Mouse (Mus musculus) midbrain, embryonic 14.5 days (tissue): ENCODE data around the gene Ucp2. TPM values are rescaled to one million over a fixed set of nuclear protein-coding genes. Genes with fewer than 3 reads are reported as not detected.

ENCODE experiments used
- ATAC-seq: fragments of 200-750 bp; cut with Nextera tagmentation; 2 replicates; pipeline ENCODE4 v1.8.0; 2017; ENCODE audit warnings: moderate number of reproducible peaks, moderate library complexity; ENCODE audit not compliant: low FRiP score, low TSS enrichment
- DNase-seq: peaks from one replicate; pipeline ENCODE4 v3.0.0-alpha.2; 2015
- H3K27ac ChIP-seq: fragments of 300-500 bp; sonication (generic); replicated peaks from 2 replicates; pipeline ENCODE4 v1.5.1; 2014; ENCODE audit warnings: mild to moderate bottlenecking, low read depth, low read length, moderate library complexity
- H3K27me3 ChIP-seq: fragments of 300-500 bp; sonication (generic); 2 replicates; pipeline ENCODE4 v1.6.1; 2014; ENCODE audit warnings: low read length, control low read depth, mixed read lengths; ENCODE audit not compliant: control insufficient read depth, insufficient read depth
- H3K36me3 ChIP-seq: fragments of 300-500 bp; sonication (generic); 2 replicates; pipeline ENCODE4 v1.6.1; 2014; ENCODE audit warnings: low read length, control low read depth; ENCODE audit not compliant: control insufficient read depth, insufficient read depth
- H3K4me1 ChIP-seq: fragments of 300-500 bp; sonication (generic); 2 replicates; pipeline ENCODE4 v1.6.1; 2014; ENCODE audit warnings: mild to moderate bottlenecking, antibody characterized with exemption, low read length, control low read depth; ENCODE audit not compliant: control insufficient read depth, insufficient read depth
- H3K4me2 ChIP-seq: fragments of 300-500 bp; sonication (generic); 2 replicates; pipeline ENCODE4 v1.6.1; 2014; ENCODE audit warnings: mild to moderate bottlenecking, low read length, moderate library complexity
- H3K4me3 ChIP-seq: fragments of 300-500 bp; sonication (generic); replicated peaks from 2 replicates; pipeline ENCODE4 v1.5.1; 2014; ENCODE audit warnings: low read depth, low read length
- H3K9ac ChIP-seq: fragments of 300-500 bp; sonication (generic); replicated peaks from 2 replicates; pipeline ENCODE4 v1.6.1; 2014; ENCODE audit warnings: mild to moderate bottlenecking, low read length, moderate library complexity
- H3K9me3 ChIP-seq: fragments of 300-500 bp; sonication (generic); 2 replicates; pipeline ENCODE4 v1.6.1; 2016; ENCODE audit warnings: low read length, control low read depth, mixed read lengths; ENCODE audit not compliant: control insufficient read depth
- whole genome bisulfite sequencing: fragments of 180-500 bp; shearing (Covaris S2); extraction: QIAGEN DNeasy Blood & Tissue Kit; methylation state at CpG from one replicate; pipeline ENCODE4 v1.1.7; 2014; 5-methylcytosine and 5-hydroxymethylcytosine counted together
- polyA plus RNA-seq: library from polyadenylated mRNA; unstranded; fragments of >200 nt; fragmentation: Nextera tagmentation; extraction: Ambion mirVana; gene quantifications from 2 replicates; pipeline ENCODE4 v1.2.1, GENCODE M21; 2014

The Ucp2 gene
- 47.0 and 55.6 TPM in 2 replicates for polyA plus RNA-seq

DNA sequence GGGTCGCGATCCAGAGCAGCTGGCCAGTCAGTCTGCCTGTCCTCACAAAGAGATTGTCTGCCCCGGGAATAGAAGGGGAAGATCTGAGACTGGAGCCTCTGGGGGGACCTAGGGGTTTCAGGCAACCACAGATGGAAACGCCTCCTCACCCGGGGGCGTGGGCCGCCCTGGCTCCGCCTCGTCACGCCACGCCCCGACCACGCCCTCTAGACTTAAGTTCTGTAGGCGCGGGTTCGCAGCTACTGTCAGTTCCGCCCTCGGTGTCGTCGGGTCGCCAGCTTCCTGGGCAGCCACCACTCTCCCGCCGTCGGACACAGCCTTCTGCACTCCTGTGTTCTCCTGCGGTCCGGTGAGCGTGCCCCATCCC, at the start of gene Ucp2:
Ucp2 (plus strand) TSS at position 221 of the 367 bp plus-strand sequence.
- H3K4me3 ChIP-seq, result peak within 1 kb of the TSS; percentile 28
- peaks cover 17% of the 10 kb centered on the region for H3K4me1 ChIP-seq
- no peaks in the 10 kb centered on the region for H3K9me3 ChIP-seq
- DNase-seq, result peak; percentile 69
- 1% methylated on average over 27 of the region's 27 CpGs for WGBS
- H3K4me2 ChIP-seq, result peak within 1 kb of the TSS; percentile 60
- no peaks in the 10 kb centered on the region; the same call in 1 of the 2 replicates for H3K27me3 ChIP-seq
- peak; percentile 21; the same call in 1 of the 2 replicates for ATAC-seq
- H3K9ac ChIP-seq, result no peak within 1 kb of the TSS; the same call in 1 of the 2 replicates
- H3K36me3 ChIP-seq, result no peaks in the 10 kb centered on the region
- H3K27ac ChIP-seq, result no peak within 1 kb of the TSS

DNA sequence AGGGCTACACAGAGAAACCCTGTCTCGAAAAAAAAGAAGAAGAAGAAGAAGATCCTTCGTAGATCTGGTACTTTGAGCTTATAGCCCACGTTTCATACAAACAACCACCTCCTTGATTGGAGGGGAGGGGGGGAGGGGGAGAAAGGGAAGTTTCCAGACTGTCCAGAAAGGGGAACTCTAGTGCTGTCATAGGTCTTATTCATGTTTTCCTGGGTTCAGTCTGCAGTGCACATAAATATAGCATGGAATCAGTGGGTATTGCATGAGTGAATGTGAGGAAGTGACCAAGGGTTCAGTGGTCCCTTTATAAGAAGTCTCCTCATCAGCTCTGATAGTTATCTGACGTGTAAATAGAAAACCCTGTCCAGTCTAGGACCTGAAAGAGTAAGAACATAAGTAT, 49.4 kb upstream of the Ucp2 start:
- H3K4me3 ChIP-seq, result no peak overlapping the region
- H3K4me1 ChIP-seq, result no peaks in the 10 kb centered on the region
- no peak overlapping the region for H3K27ac ChIP-seq
- H3K9me3 ChIP-seq, result no peaks in the 10 kb centered on the region
- H3K36me3 ChIP-seq, result peaks cover 85% of the 10 kb centered on the region
- H3K9ac ChIP-seq, result no peak overlapping the region
- WGBS, result 90% methylated on average over 4 of the region's 4 CpGs
- DNase-seq, result no peak
- ATAC-seq, result no peak
- no peaks in the 10 kb centered on the region for H3K27me3 ChIP-seq
- H3K4me2 ChIP-seq, result no peak overlapping the region

DNA sequence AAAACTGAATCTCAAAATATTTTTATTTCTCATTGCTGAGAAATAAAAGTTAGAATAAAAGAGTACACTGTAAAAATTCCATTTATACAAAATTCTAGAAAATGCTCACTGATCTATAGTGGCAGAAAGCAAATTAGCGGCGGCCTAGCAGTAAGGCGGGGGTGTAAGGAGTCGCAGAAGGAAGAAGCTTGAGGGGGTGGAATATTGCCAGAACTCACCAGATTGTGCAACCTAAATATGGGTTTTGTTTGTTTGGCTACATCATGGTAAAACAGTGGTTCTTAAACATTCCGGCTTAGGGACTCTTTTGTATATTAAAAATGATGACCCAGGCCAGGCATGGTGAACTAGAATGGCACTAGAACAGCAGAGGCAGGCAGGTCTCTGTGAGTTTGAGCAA, 46.9 kb upstream of the Ucp2 start:
- peaks cover 86% of the 10 kb centered on the region for H3K36me3 ChIP-seq
- no peaks in the 10 kb centered on the region for H3K9me3 ChIP-seq
- H3K4me2 ChIP-seq, result no peak overlapping the region
- H3K4me3 ChIP-seq, result no peak overlapping the region
- no peak overlapping the region for H3K27ac ChIP-seq
- no peak for ATAC-seq
- H3K27me3 ChIP-seq, result no peaks in the 10 kb centered on the region
- WGBS, result 98% methylated on average over 5 of the region's 5 CpGs
- no peak for DNase-seq
- no peaks in the 10 kb centered on the region for H3K4me1 ChIP-seq
- no peak overlapping the region for H3K9ac ChIP-seq

DNA sequence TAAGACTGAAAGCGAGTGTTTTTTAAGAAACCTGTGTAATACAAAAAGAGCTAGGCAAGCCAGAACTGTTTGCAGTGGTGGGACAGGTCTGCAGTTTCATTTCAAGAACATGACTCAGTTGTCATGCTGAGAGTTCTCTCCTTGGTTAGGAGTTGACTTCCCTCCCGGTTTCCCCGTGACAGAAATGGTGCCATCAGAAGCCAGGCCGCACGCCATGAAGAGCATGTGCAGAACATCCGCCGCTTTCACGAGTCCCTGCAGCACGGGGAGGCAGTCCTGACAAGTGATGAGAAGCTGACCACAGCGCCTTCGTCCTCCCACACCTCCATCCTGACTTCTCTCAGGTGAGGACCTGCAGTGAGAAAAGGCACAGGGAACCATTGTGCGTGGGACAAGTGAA, 44.6 kb upstream of the Ucp2 start:
- WGBS, result 95% methylated on average over 12 of the region's 12 CpGs
- no peak overlapping the region for H3K9ac ChIP-seq
- no peak overlapping the region for H3K4me3 ChIP-seq
- no peaks in the 10 kb centered on the region for H3K27me3 ChIP-seq
- H3K9me3 ChIP-seq, result no peaks in the 10 kb centered on the region
- DNase-seq (no peak), ATAC-seq (no peak)
- no peaks in the 10 kb centered on the region for H3K4me1 ChIP-seq
- no peak overlapping the region for H3K27ac ChIP-seq
- H3K36me3 ChIP-seq, result peaks cover 86% of the 10 kb centered on the region
- no peak overlapping the region for H3K4me2 ChIP-seq

DNA sequence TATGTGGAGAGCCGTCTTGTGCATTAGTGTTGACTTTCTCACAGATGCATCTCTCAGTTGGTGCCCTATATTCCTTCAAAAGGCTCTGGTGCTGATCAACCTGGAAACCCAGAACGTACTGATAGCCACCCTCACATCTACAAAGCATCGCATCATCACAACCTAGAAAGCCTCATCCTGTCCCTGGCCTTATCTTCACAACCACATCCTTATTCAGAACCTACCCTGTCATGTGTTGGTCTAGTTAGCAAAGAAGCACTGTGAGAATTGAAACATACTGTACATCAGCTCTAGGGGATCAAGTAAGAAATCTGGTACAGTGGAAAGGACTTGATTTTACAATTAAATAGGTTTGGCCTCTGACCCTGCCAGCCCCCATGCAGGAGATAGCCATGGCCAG, 44.2 kb upstream of the Ucp2 start:
- H3K27ac ChIP-seq, result no peak overlapping the region
- no peaks in the 10 kb centered on the region for H3K9me3 ChIP-seq
- H3K4me1 ChIP-seq, result no peaks in the 10 kb centered on the region
- no peak for ATAC-seq
- H3K4me3 ChIP-seq, result no peak overlapping the region
- H3K36me3 ChIP-seq, result peaks cover 86% of the 10 kb centered on the region
- H3K27me3 ChIP-seq, result no peaks in the 10 kb centered on the region
- 96% methylated on average over 3 of the region's 3 CpGs for WGBS
- H3K4me2 ChIP-seq, result no peak overlapping the region
- DNase-seq, result no peak
- H3K9ac ChIP-seq, result no peak overlapping the region

DNA sequence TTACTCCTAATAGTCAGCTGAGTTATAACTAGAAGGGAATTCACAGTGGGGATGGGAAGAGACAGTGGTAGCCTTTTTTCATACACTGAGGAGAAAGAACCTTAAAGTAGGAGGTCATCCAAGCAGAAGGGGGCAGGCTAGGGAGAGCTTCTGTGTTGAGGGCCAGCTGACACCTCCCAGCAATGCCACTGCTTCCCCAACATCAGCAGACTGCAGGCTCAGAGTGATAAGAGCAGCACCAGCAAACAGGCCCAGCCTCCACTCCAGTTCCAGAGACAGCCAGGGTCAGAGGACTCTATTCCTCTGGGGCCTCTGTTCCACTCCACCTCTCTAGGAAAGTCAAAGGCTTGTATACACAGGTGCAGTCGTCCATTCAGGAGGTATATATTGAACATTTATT, 35.0 kb upstream of the Ucp2 start:
- ATAC-seq, result no peak
- no peak overlapping the region for H3K4me2 ChIP-seq
- H3K27ac ChIP-seq, result no peak overlapping the region
- no peaks in the 10 kb centered on the region for H3K4me1 ChIP-seq
- no peak overlapping the region for H3K4me3 ChIP-seq
- H3K9me3 ChIP-seq, result no peaks in the 10 kb centered on the region
- WGBS, result 69% methylated on average over 1 of the region's 1 CpGs
- H3K27me3 ChIP-seq, result no peaks in the 10 kb centered on the region
- H3K9ac ChIP-seq, result no peak overlapping the region
- H3K36me3 ChIP-seq, result peaks cover 73% of the 10 kb centered on the region
- DNase-seq, result no peak

DNA sequence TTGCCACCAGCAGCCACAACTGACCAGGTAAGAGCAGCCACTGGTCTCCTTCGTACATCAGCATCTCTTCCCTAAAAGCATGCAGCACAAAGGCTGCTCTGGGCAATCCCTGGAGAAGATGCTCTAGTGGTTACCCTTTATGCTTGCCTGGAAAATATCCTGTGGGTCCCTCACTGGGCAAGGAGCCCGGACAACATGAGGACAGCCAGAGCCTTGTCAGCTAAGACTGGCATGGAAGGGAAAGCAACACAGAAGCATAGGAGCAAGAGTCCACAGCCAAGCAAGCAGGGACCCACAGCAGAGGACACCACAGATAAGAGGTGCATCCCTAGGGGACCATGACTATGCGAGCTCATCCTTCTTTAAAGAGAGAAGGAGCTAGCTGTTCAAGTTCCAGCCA, 33.3 kb upstream of the Ucp2 start:
- Histone ChIP-seq H3K27ac (no peak overlapping the region), H3K4me3 (no peak overlapping the region), H3K9ac (no peak overlapping the region), H3K4me2 (no peak overlapping the region), H3K27me3 (no peaks in the 10 kb centered on the region), H3K36me3 (peaks cover 67% of the 10 kb centered on the region), H3K4me1 (no peaks in the 10 kb centered on the region), H3K9me3 (no peaks in the 10 kb centered on the region)
- DNase-seq (no peak), ATAC-seq (no peak)
- WGBS, result 96% methylated on average over 3 of the region's 3 CpGs

DNA sequence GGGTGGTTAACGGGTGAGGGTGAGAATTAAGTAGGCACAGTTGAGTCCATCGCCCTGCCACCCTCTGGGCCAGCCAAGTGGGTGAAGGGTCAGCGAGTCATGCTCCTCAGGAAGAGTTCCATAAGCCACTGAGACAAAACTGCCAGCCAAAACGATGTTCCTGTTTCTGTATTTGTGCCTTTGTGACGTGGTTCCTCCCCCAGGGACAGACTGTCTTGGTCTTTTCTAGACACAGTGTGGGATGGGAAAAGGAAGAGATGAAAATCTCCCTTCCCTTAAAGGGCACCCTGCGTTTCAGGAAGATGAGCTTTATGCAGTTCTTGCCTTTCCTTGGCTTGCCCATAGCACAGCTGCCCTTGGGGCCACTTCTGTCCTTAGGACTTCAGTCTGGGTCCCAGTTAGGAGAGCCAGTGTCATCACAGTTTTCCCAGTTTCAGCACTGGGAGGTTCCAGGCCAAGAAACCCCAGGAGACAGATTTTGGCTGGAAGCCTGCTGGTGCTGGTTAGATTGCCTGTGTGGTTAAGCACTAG, 31.5 kb upstream of the Ucp2 start:
- Histone ChIP-seq H3K36me3 (peaks cover 61% of the 10 kb centered on the region), H3K27ac (no peak overlapping the region), H3K4me3 (no peak overlapping the region), H3K9ac (no peak overlapping the region), H3K4me1 (no peaks in the 10 kb centered on the region), H3K27me3 (no peaks in the 10 kb centered on the region), H3K4me2 (no peak overlapping the region), H3K9me3 (no peaks in the 10 kb centered on the region)
- DNase-seq (no peak), ATAC-seq (no peak)
- 90% methylated on average over 6 of the region's 6 CpGs for WGBS

DNA sequence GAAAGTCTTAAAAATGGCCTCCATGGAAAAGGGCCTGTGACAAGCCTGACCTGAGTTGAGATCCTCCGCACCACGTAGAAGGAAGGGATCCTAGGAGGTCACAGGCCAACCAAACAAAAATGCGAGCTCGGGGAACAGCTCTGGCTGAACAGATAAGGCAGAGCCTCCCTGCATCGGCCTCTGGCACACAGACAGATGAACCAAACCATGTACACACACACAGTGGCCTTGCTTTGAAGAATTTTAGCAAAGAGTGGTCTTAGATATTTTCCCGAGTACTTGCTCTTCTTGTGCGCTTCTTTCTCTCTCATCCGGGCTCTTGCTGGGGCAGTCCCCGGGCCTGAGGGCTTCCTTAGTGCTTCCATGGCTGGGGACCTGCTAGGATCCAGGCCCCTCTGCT, 29.9 kb upstream of the Ucp2 start:
- WGBS, result 92% methylated on average over 9 of the region's 9 CpGs
- Histone ChIP-seq H3K4me3 (no peak overlapping the region), H3K27ac (no peak overlapping the region), H3K9me3 (no peaks in the 10 kb centered on the region), H3K27me3 (no peaks in the 10 kb centered on the region), H3K4me2 (no peak overlapping the region), H3K36me3 (peaks cover 55% of the 10 kb centered on the region), H3K4me1 (no peaks in the 10 kb centered on the region), H3K9ac (no peak overlapping the region)
- ATAC-seq (no peak), DNase-seq (no peak)
